Mouse (Mus musculus) thymus, adult 2 months (tissue): ENCODE data around the gene Robo1.

Experiments
- CTCF ChIP-seq: fragments of 200-500 bp; IDR thresholded peaks from 2 replicates; pipeline ENCODE4 v1.5.1; 2012; ENCODE audit warnings: mild to moderate bottlenecking, control low read depth, low read length, moderate library complexity, borderline replicate concordance; ENCODE audit not compliant: control insufficient read depth, poor library complexity, insufficient read depth; ENCODE audit errors: extremely low read depth
- POLR2A ChIP-seq: fragments of 200-500 bp; IDR thresholded peaks from 2 replicates; pipeline ENCODE4 v1.6.1; 2012; ENCODE audit warnings: mild to moderate bottlenecking, low read length, control low read depth, moderate library complexity; ENCODE audit not compliant: control insufficient read depth, poor library complexity, insufficient read depth; ENCODE audit errors: extremely low read depth

DNA sequence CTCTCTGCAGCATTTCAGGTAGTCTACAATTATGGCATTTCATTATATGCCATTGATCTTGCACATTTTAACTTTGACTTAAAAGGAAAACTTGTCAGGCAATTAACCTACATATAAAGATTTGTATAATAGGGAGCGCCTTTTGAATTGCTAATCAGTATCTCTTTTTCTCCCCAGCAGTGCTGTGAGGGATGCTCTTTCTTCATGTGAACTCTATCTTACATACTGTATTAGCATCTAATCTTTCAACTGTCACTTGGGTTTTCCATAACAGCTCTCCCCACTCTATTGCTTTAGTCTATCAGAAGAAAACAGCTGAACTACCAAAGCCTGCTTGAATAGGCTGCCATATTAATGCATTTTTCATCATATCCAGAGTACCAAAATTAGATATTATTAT is 29.7 kb downstream of the Robo1 start:
- no peak for TF ChIP-seq POLR2A
- TF ChIP-seq CTCF, result no peak
